ENCODE assay signal across 11 mouse cellular contexts in genomic region chr6:128844586-128845080, GRCm38 (mm10). TPM values are rescaled to one million over a fixed set of nuclear protein-coding genes. Genes with fewer than 3 reads are reported as not detected.
DNase-seq lines count a peak whose midpoint lies in the region; ATAC-seq lines count a peak whose summit lies in the region.
"Had no signal": no experiment of that assay in that cellular context is flagged by ENCODE, and none has a peak within 500 bp of the region (broad histone marks: within the 10 kb centered on the region; RNA-seq: fewer than 3 reads in every experiment).

No protein-coding gene starts in this region.

- H3K27me3 ChIP-seq in forebrain, embryonic 10.5 days (ENCODE audit: poor library complexity, severe bottlenecking), result peaks cover 4% of the 10 kb centered on the region; the same call in 1 of the 2 replicates
- H3K27me3 ChIP-seq in forebrain, embryonic 12.5 days, result no peaks in the 10 kb centered on the region
- H3K27me3 ChIP-seq in megakaryocyte, embryonic 14.5 days (replicated peaks), result no peaks in the 10 kb centered on the region
- H3K27me3 ChIP-seq in limb, embryonic 13.5 days, result no peaks in the 10 kb centered on the region
- H3K27me3 ChIP-seq in stomach, embryonic 16.5 days (ENCODE audit: control insufficient read depth, insufficient read depth, low read length), result no peaks in the 10 kb centered on the region

- WGBS in forebrain, embryonic 10.5 days, result 69% methylated on average over 5 of the region's 5 CpGs
- WGBS in forebrain, embryonic 12.5 days, result 78% methylated on average over 5 of the region's 5 CpGs
- 85% methylated on average over 5 of the region's 5 CpGs for WGBS in limb, embryonic 13.5 days
- WGBS in stomach, embryonic 16.5 days, result 81% methylated on average over 5 of the region's 5 CpGs

- H3K9me3 ChIP-seq in forebrain, embryonic 10.5 days, result no peaks in the 10 kb centered on the region
- no peaks in the 10 kb centered on the region for H3K9me3 ChIP-seq in forebrain, embryonic 12.5 days
- no peaks in the 10 kb centered on the region for H3K9me3 ChIP-seq in megakaryocyte, embryonic 14.5 days
- no peaks in the 10 kb centered on the region for H3K9me3 ChIP-seq in limb, embryonic 13.5 days
- no peaks in the 10 kb centered on the region for H3K9me3 ChIP-seq in stomach, embryonic 16.5 days (replicated peaks; ENCODE audit: control insufficient read depth, low read length)

- no peak overlapping the region for H3K9ac ChIP-seq in forebrain, embryonic 12.5 days
- H3K9ac ChIP-seq in limb, embryonic 13.5 days, result peak overlapping the region; percentile 77; the same call in 1 of the 2 replicates
- no peak overlapping the region for H3K9ac ChIP-seq in stomach, embryonic 16.5 days (ENCODE audit: low read length)

- ATAC-seq in forebrain, embryonic 12.5 days (ENCODE audit: low FRiP score), result no peak
- no peak for ATAC-seq in megakaryocyte, adult 5-6 weeks (ENCODE audit: poor library complexity, severe bottlenecking)
- no peak for ATAC-seq in limb, embryonic 13.5 days (ENCODE audit: low FRiP score, low read depth)
- no peak for ATAC-seq in stomach, embryonic 16.5 days (ENCODE audit: insufficient read depth, low FRiP score)

- no peak overlapping the region for H3K27ac ChIP-seq in forebrain, embryonic 10.5 days
- H3K27ac ChIP-seq in forebrain, embryonic 12.5 days, result no peak overlapping the region
- H3K27ac ChIP-seq in limb, embryonic 13.5 days, result no peak overlapping the region; the same call in 1 of the 2 replicates
- H3K27ac ChIP-seq in stomach, embryonic 16.5 days (ENCODE audit: low read length), result peak overlapping the region; percentile 98; the same call in 1 of the 2 replicates

- no peaks in the 10 kb centered on the region for H3K36me3 ChIP-seq in forebrain, embryonic 10.5 days (replicated peaks)
- no peaks in the 10 kb centered on the region for H3K36me3 ChIP-seq in forebrain, embryonic 12.5 days (replicated peaks)
- peaks cover 4% of the 10 kb centered on the region for H3K36me3 ChIP-seq in megakaryocyte, embryonic 14.5 days (replicated peaks; ENCODE audit: low read length)
- no peaks in the 10 kb centered on the region for H3K36me3 ChIP-seq in limb, embryonic 13.5 days
- no peaks in the 10 kb centered on the region for H3K36me3 ChIP-seq in stomach, embryonic 16.5 days (ENCODE audit: control insufficient read depth, insufficient read depth, low read length)

- peak overlapping the region; percentile 77; the same call in 1 of the 2 replicates for H3K4me3 ChIP-seq in forebrain, embryonic 10.5 days
- H3K4me3 ChIP-seq in forebrain, embryonic 12.5 days (replicated peaks), result no peak overlapping the region
- peak overlapping the region; percentile 99 for H3K4me3 ChIP-seq in megakaryocyte, embryonic 14.5 days (replicated peaks)
- peak overlapping the region; percentile 79 for H3K4me3 ChIP-seq in limb, embryonic 13.5 days
- no peak overlapping the region for H3K4me3 ChIP-seq in stomach, embryonic 16.5 days (replicated peaks; ENCODE audit: low read length)

- no peak overlapping the region; the same call in 1 of the 2 replicates for H3K4me2 ChIP-seq in forebrain, embryonic 12.5 days
- peak overlapping the region; percentile 66 for H3K4me2 ChIP-seq in limb, embryonic 13.5 days (replicated peaks)
- no peak overlapping the region for H3K4me2 ChIP-seq in stomach, embryonic 16.5 days (ENCODE audit: low read depth, low read length)

- DNase-seq in forebrain, embryonic 10.5 days (ENCODE audit: extremely low spot score, low spot score), result no peak
- DNase-seq in kidney, postnatal 10 days, result no peak
- DNase-seq in embryo, embryonic 11 days, result no peak

- H3K4me1 ChIP-seq in forebrain, embryonic 10.5 days, result peaks cover 35% of the 10 kb centered on the region
- peaks cover 15% of the 10 kb centered on the region for H3K4me1 ChIP-seq in forebrain, embryonic 12.5 days
- H3K4me1 ChIP-seq in megakaryocyte, embryonic 14.5 days, result peaks cover 60% of the 10 kb centered on the region
- H3K4me1 ChIP-seq in limb, embryonic 13.5 days, result peaks cover 20% of the 10 kb centered on the region
- peaks cover 16% of the 10 kb centered on the region; the same call in 1 of the 2 replicates for H3K4me1 ChIP-seq in stomach, embryonic 16.5 days (ENCODE audit: control insufficient read depth, insufficient read depth, low read length)

RNA-seq across cellular contexts. Expression of gene Klrb1b, which starts 18.5 kb away (rescaled TPM):
- not detected in 2 replicates for polyA plus RNA-seq in forebrain, embryonic 10.5 days (2016; fragmentation: Nextera tagmentation; extraction: Ambion mirVana)
- polyA plus RNA-seq in forebrain, embryonic 12.5 days (2016; fragmentation: Nextera tagmentation; extraction: Ambion mirVana), result not detected in 2 replicates
- not detected in 2 replicates for polyA plus RNA-seq in megakaryocyte, embryonic 14.5 days (2012; ENCODE audit: insufficient read depth, low replicate concordance)
- total RNA-seq in megakaryocyte, adult 5-6 weeks (2015), result 4.5 and 11.2 TPM in 2 replicates
- total RNA-seq in megakaryocyte, adult 5-6 weeks (2017), result 2.6 and 3.6 TPM in 2 replicates
- not detected in 2 replicates for polyA plus RNA-seq in limb, embryonic 13.5 days (2015; fragmentation: Nextera tagmentation; extraction: Ambion mirVana)
- polyA plus RNA-seq in stomach, embryonic 16.5 days (2015; fragmentation: Nextera tagmentation; extraction: Ambion mirVana), result 0.56 and 0.81 TPM in 2 replicates
- total RNA-seq: granulocyte monocyte progenitor cell, adult 5-6 weeks had no signal

RNA-seq across cellular contexts. Expression of gene Gm44511, which starts 18.5 kb away (rescaled TPM):
- polyA plus RNA-seq in forebrain, embryonic 10.5 days (2016; fragmentation: Nextera tagmentation; extraction: Ambion mirVana), result not detected in 2 replicates
- not detected in 2 replicates for polyA plus RNA-seq in forebrain, embryonic 12.5 days (2016; fragmentation: Nextera tagmentation; extraction: Ambion mirVana)
- not detected in 2 replicates for polyA plus RNA-seq in megakaryocyte, embryonic 14.5 days (2012; ENCODE audit: insufficient read depth, low replicate concordance)
- total RNA-seq in megakaryocyte, adult 5-6 weeks (2015), result 2.7 TPM in 1 of 2 replicates, not detected in the other
- total RNA-seq in megakaryocyte, adult 5-6 weeks (2017), result 3.4 TPM in 1 of 2 replicates, not detected in the other
- not detected in 2 replicates for polyA plus RNA-seq in limb, embryonic 13.5 days (2015; fragmentation: Nextera tagmentation; extraction: Ambion mirVana)
- 0.44 TPM in 1 of 2 replicates, not detected in the other for polyA plus RNA-seq in stomach, embryonic 16.5 days (2015; fragmentation: Nextera tagmentation; extraction: Ambion mirVana)
- total RNA-seq: adrenal gland, adult 18-20 months; granulocyte monocyte progenitor cell, adult 5-6 weeks; megakaryocyte progenitor cell, adult 5-6 weeks had no signal

RNA-seq across cellular contexts. Expression of gene Clec2i, which starts 42.8 kb away (rescaled TPM):
- not detected in 2 replicates for polyA plus RNA-seq in forebrain, embryonic 10.5 days (2016; fragmentation: Nextera tagmentation; extraction: Ambion mirVana)
- 0.10 TPM in 1 of 2 replicates, not detected in the other for polyA plus RNA-seq in forebrain, embryonic 12.5 days (2016; fragmentation: Nextera tagmentation; extraction: Ambion mirVana)
- polyA plus RNA-seq in megakaryocyte, embryonic 14.5 days (2012; ENCODE audit: insufficient read depth, low replicate concordance), result not detected in 2 replicates
- total RNA-seq in megakaryocyte, adult 5-6 weeks (2015), result 34.3 and 38.5 TPM in 2 replicates
- total RNA-seq in megakaryocyte, adult 5-6 weeks (2017), result 58.0 and 59.7 TPM in 2 replicates
- 0.13 and 0.15 TPM in 2 replicates for polyA plus RNA-seq in limb, embryonic 13.5 days (2015; fragmentation: Nextera tagmentation; extraction: Ambion mirVana)
- polyA plus RNA-seq in stomach, embryonic 16.5 days (2015; fragmentation: Nextera tagmentation; extraction: Ambion mirVana), result 0.17 and 0.25 TPM in 2 replicates

RNA-seq across cellular contexts. Expression of gene BC035044, which starts 46.3 kb away (rescaled TPM):
- polyA plus RNA-seq in forebrain, embryonic 10.5 days (2016; fragmentation: Nextera tagmentation; extraction: Ambion mirVana), result 0.52 and 0.64 TPM in 2 replicates
- 0.17 and 0.43 TPM in 2 replicates for polyA plus RNA-seq in forebrain, embryonic 12.5 days (2016; fragmentation: Nextera tagmentation; extraction: Ambion mirVana)
- polyA plus RNA-seq in megakaryocyte, embryonic 14.5 days (2012; ENCODE audit: insufficient read depth, low replicate concordance), result 0.43 TPM in 1 of 2 replicates, not detected in the other
- total RNA-seq in megakaryocyte, adult 5-6 weeks (2015), result 154 and 164 TPM in 2 replicates
- 141 and 149 TPM in 2 replicates for total RNA-seq in megakaryocyte, adult 5-6 weeks (2017)
- 0.75 and 0.89 TPM in 2 replicates for polyA plus RNA-seq in limb, embryonic 13.5 days (2015; fragmentation: Nextera tagmentation; extraction: Ambion mirVana)
- polyA plus RNA-seq in stomach, embryonic 16.5 days (2015; fragmentation: Nextera tagmentation; extraction: Ambion mirVana), result 1.5 and 2.1 TPM in 2 replicates

RNA-seq across cellular contexts. Expression of gene Klrb1c, which starts 55.6 kb away (rescaled TPM):
- polyA plus RNA-seq in forebrain, embryonic 10.5 days (2016; fragmentation: Nextera tagmentation; extraction: Ambion mirVana), result not detected in 2 replicates
- 0.08 TPM in 1 of 2 replicates, not detected in the other for polyA plus RNA-seq in forebrain, embryonic 12.5 days (2016; fragmentation: Nextera tagmentation; extraction: Ambion mirVana)
- not detected in 2 replicates for polyA plus RNA-seq in megakaryocyte, embryonic 14.5 days (2012; ENCODE audit: insufficient read depth, low replicate concordance)
- 4.7 and 10.0 TPM in 2 replicates for total RNA-seq in megakaryocyte, adult 5-6 weeks (2015)
- 6.8 and 8.4 TPM in 2 replicates for total RNA-seq in megakaryocyte, adult 5-6 weeks (2017)
- 0.15 TPM in 1 of 2 replicates, not detected in the other for polyA plus RNA-seq in limb, embryonic 13.5 days (2015; fragmentation: Nextera tagmentation; extraction: Ambion mirVana)
- 0.25 and 0.27 TPM in 2 replicates for polyA plus RNA-seq in stomach, embryonic 16.5 days (2015; fragmentation: Nextera tagmentation; extraction: Ambion mirVana)

Comparison
In these comparisons a context has a peak if more than half of its experiments do, and no peak if none do; other contexts are left out.
1. H3K4me3 ChIP-seq: peak in forebrain, embryonic 10.5 days (single experiment), megakaryocyte, embryonic 14.5 days (single experiment) and limb, embryonic 13.5 days (single experiment); none in forebrain, embryonic 12.5 days (single experiment) and stomach, embryonic 16.5 days (single experiment).